Mouse (Mus musculus): ENCODE data around the gene Spc25.

Gene Spc25

GRCm38 (mm10) chr2:69188732-69189131 is 17.3 kb downstream of the Spc25 start:
- no peak for DNase-seq (ENCODE audit: extremely low read depth, low read depth, low spot score)

DNA sequence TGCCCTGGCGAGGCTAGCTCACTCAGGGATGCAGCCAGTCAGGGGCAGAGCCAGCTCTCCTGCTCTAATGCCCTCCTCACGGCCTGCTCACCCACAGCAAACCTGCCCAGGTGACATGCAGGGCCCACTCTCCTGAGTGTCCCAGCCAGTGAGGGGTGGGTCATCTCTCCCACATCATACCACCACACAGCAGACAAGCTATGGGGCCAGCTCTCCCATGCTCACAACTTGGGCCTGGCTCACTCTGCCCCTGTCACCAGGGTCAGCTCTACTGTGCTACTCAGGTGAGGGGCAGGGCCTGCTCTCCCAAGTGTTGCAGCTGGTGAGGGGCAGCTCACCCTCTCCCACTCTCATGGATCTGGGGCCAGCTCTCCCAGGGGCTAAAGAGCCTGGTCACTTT is 18.0 kb downstream of the Spc25 start:
- DNase-seq (ENCODE audit: extremely low read depth, low read depth, low spot score): no peak

DNA sequence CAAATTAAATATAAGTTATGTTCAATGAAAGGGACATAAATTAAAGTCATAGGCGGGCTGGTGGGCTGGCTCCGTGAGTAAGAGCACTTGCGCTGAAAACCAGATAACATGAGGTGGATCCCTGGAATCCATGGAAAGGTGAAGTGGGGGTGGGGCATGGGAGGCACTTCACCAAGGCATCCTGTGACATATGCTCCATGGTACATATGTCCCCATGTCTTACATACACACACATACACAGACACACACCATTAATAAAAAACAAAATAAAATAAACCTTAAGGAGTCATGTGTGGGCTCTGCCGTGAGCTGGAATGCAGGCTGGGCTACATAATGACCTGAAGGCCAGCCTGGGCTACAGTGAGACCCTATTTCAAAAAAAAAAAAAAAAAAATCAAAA is 26.3 kb downstream of the Spc25 start:
- no peak for DNase-seq (ENCODE audit: extremely low read depth, low read depth, low spot score)

DNA sequence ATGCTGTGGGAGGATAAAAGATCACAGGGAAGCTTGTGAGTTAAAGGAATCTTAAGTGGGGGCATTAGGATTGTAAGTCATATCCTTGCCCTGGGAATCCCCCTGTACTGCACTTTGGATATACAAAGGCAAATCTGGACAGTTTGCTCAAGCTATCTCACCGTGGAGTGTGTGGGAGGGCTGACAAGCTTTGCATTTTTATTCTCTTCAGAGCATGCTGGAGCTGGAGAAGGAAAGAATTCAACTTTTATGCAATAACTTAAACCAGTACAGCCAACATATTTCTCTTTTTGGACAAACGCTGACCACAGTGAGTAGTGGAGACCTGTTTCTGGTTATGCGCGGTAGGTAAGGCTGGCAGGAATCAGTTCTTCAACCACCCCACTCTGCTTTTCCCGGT is 30.7 kb downstream of the Spc25 start:
- no peak for DNase-seq (ENCODE audit: extremely low read depth, low read depth, low spot score)

- DNase-seq (ENCODE audit: extremely low read depth, low read depth, low spot score): no peak
Observed at GRCm38 (mm10) chr2:69170395-69171077, 35.5 kb downstream of the Spc25 start.

GRCm38 (mm10) chr2:69158907-69159306 is 47.1 kb downstream of the Spc25 start:
- no peak for DNase-seq (ENCODE audit: extremely low read depth, low read depth, low spot score)

GRCm38 (mm10) chr2:69156283-69156682 is 49.7 kb downstream of the Spc25 start:
- no peak for DNase-seq (ENCODE audit: extremely low read depth, low read depth, low spot score)

DNA sequence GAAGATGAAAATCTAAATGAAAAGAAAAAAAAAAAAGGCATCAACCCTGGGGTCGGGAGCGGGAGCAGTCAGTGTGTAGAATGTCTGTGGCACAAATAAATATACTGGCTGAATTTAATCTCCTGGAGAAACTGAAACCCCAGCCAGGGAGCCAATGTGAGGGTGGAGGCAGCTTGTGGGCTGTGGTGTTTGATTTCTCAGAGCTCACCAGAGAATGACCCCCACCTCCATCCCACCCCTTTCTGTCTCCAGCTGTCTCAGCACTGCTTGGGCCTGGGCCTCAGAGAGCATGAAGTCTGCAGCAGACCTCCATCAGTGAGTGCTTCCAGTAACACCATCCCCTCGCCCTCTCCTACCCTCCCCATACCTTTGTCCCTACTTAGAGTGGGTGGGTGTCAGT is 50.1 kb downstream of the Spc25 start:
- no peak for DNase-seq (ENCODE audit: extremely low read depth, low read depth, low spot score)

DNA sequence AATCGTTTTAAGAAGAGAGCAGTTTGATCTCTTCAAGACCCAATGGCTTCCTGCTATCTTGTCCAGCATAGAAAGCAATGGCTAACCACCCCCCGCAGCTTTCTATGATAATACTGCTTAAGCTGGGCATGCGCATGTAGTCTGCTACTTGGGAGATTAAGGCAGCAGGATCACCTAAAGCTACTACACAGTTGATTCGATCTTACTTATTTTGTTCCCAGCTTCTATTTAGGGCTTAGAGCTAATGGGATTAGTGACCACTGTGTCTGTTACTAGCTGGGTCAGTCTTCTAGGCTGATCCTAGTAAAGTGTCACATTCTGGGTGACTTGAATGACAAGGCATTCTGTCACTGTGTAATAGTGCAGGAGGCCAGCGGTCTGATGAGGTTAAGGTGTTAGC is 55.2 kb downstream of the Spc25 start:
- DNase-seq (ENCODE audit: extremely low read depth, low read depth, low spot score): no peak

- DNase-seq (ENCODE audit: extremely low read depth, low read depth, low spot score): no peak
Observed at GRCm38 (mm10) chr2:69149154-69149553, 56.8 kb downstream of the Spc25 start.

- no peak for DNase-seq (ENCODE audit: extremely low read depth, low read depth, low spot score)
Observed at GRCm38 (mm10) chr2:69148691-69149090, 57.3 kb downstream of the Spc25 start.
